Mouse (Mus musculus): ENCODE data around the gene Gm3099.
"Not testable (repeated sequence)": the region's sequence is repeated elsewhere in the genome, so short reads cannot be mapped to it uniquely, and the experiment has no call there.

Gm3099 gene

DNA sequence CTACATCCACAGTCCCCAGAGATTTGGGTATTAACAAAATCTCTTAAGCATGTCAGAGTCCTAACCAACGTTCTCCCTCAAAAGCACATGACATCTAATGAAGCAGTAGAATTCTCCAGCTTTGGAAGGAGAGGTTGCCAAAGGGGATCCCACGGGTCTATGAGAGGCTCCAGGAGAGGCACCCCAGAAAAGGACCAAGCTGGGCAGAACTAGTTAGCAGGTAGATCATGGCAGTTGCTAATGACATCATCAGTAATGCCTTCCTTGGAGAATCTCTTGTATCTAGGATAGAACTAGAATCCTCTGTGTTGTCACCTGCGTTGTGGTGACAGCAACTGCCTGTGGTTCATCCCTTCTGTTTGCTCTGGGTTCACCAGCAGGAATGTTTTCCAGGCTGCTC, at the start of gene Gm3099:
Gm3099 (plus strand) TSS at position 301 of the 400 bp plus-strand sequence.
- DNase-seq (ENCODE audit: low spot score): not testable (repeated sequence)

GRCm38 (mm10) chr14:3963247-3963646, 34.9 kb upstream of the Gm3099 start, which contains the start of gene Gm3095:
TSS of gene Gm3095 (plus strand) at chr14:3963547.
- DNase-seq (ENCODE audit: low spot score): not testable (repeated sequence)

DNA sequence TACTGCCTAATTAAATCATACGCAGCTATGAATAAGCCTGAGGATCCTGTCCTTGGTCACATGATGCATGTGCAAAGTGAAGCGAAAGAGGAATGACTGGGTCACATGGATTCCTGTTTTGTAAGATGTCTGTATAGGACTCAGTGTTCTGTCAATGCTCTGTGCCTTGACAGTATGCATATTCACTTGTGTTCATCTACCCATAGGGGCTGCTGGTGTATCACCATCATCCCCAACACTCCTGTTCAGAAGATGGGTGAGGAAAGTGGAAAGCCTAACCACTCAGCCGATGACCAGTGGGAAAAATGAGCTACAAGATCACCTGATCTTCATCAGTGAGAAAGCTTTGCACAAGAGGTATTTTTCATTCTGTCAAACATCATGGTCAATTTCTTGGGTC, 25.4 kb downstream of the Gm3099 start, which contains the start of gene Gm5796:
Gm5796 (plus strand) TSS at position 301 of the 400 bp plus-strand sequence.
- DNase-seq (ENCODE audit: low spot score): not testable (repeated sequence)

All from lung, postnatal 25 days (tissue).